Mouse (Mus musculus) myocyte (in vitro differentiated cells): ENCODE measurements at regions not wholly inside any gene's neighbourhood (a gene's known extent, or its start where the extent isn't known, plus 50 kb on each side); places are given as distances from the start of the nearest gene placed in this dataset.

Source experiments
- H3K27me3 ChIP-seq: one replicate; pipeline ENCODE4 v1.6.1; 2011; ENCODE audit not compliant: control insufficient read depth, insufficient read depth, insufficient read length
- H3K36me3 ChIP-seq: one replicate; pipeline ENCODE4 v1.6.1; 2011; ENCODE audit not compliant: control insufficient read depth, insufficient read depth
- H3K4me2 ChIP-seq: one replicate; pipeline ENCODE4 v1.6.1; 2011; ENCODE audit warnings: low read depth, control low read depth
- H3K4me3 ChIP-seq: one replicate; pipeline ENCODE4 v1.5.1; 2011; ENCODE audit warnings: mild to moderate bottlenecking, control low read depth, moderate library complexity
- H3K79me2 ChIP-seq: one replicate; pipeline ENCODE4 v1.6.1; 2011; ENCODE audit not compliant: control insufficient read depth, insufficient read depth
- H3ac ChIP-seq: one replicate; pipeline ENCODE4 v1.6.1; 2011; ENCODE audit not compliant: control insufficient read depth, insufficient read length
- CEBPB ChIP-seq: IDR thresholded peaks from 2 replicates; pipeline ENCODE4 v1.6.1; 2011; ENCODE audit warnings: mild to moderate bottlenecking, moderate library complexity; ENCODE audit not compliant: poor library complexity, insufficient read depth, severe bottlenecking
- E2F4 ChIP-seq: IDR thresholded peaks from one replicate; pipeline ENCODE4 v1.6.1; 2011; ENCODE audit warnings: mild to moderate bottlenecking, control low read depth, moderate library complexity; ENCODE audit not compliant: insufficient read depth
- MAX ChIP-seq: IDR thresholded peaks from one replicate; pipeline ENCODE4 v1.6.1; 2011; ENCODE audit warnings: low read depth, mild to moderate bottlenecking, control low read depth
- MYOD1 ChIP-seq, 3 experiments: IDR thresholded peaks; one replicate each; pipeline ENCODE4 v1.6.1; 2011; ENCODE audit warnings: control low read depth in 2 of 3, low read depth in 2 of 3, mild to moderate bottlenecking in 2 of 3, moderate library complexity in 1 of 3; ENCODE audit not compliant: insufficient read length in 2 of 3, control insufficient read depth in 1 of 3
- MYOG ChIP-seq, 3 experiments: IDR thresholded peaks; one replicate each; pipeline ENCODE4 v1.6.1; 2011; ENCODE audit warnings: control low read depth in 2 of 3, low read depth in 2 of 3, mild to moderate bottlenecking in 2 of 3; ENCODE audit not compliant: insufficient read length in 2 of 3, control insufficient read depth in 1 of 3, insufficient read depth in 1 of 3
- POLR2A ChIP-seq: IDR thresholded peaks from one replicate; pipeline ENCODE4 v1.6.1; 2011; ENCODE audit warnings: low read depth, mild to moderate bottlenecking, control low read depth, moderate library complexity; ENCODE audit not compliant: insufficient read length
- POLR2AphosphoS2 ChIP-seq: IDR thresholded peaks from one replicate; pipeline ENCODE4 v1.6.1; 2011; ENCODE audit warnings: low read depth, control low read depth; ENCODE audit not compliant: insufficient read length
- REST ChIP-seq: IDR thresholded peaks from one replicate; pipeline ENCODE4 v1.6.1; 2011; ENCODE audit warnings: mild to moderate bottlenecking, control low read depth, moderate library complexity; ENCODE audit not compliant: insufficient read depth, insufficient read length
- SRF ChIP-seq: IDR thresholded peaks from one replicate; pipeline ENCODE4 v1.6.1; 2011; ENCODE audit warnings: low read depth; ENCODE audit not compliant: control insufficient read depth, insufficient read length
- TCF12 ChIP-seq: IDR thresholded peaks from one replicate; pipeline ENCODE4 v1.6.1; 2011; ENCODE audit warnings: mild to moderate bottlenecking, control low read depth; ENCODE audit not compliant: poor library complexity, insufficient read depth, severe bottlenecking
- TCF3 ChIP-seq: IDR thresholded peaks from one replicate; pipeline ENCODE4 v1.6.1; 2011; ENCODE audit warnings: low read depth, control low read depth; ENCODE audit not compliant: insufficient read length
- USF1 ChIP-seq: IDR thresholded peaks from one replicate; pipeline ENCODE4 v1.6.1; 2011; ENCODE audit warnings: low read depth, mild to moderate bottlenecking, control low read depth, moderate library complexity

DNA sequence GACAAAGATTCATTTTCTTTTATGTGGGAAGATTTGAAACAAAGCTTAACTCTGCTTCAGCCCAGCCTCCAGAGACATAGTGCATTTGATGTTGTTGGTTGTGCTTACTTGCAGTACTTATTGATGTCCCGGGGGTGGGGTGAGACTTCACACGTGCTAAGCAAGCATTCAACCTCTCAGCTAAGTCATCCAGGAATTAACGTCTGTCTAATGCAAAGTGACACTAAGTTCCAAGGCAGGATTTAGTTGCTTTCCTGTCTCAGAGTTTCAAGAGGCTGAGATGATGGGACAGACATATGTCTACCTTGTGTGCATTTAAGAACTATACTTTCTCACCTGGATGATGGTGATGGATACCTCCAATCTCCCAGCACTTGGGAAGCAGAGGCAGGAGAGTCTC is 189.0 kb upstream of the Erbb4 start:
- H3K4me2 ChIP-seq: no peak overlapping the region
- no peak overlapping the region for H3K4me3 ChIP-seq
- no peaks in the 10 kb centered on the region for H3K79me2 ChIP-seq
- no peaks in the 10 kb centered on the region for H3K36me3 ChIP-seq
- no peak overlapping the region for H3ac ChIP-seq
- no peak for TF ChIP-seq MYOD1 (IDR thresholded peaks at IDR 0.05; ENCODE audit: control insufficient read depth in 1 of 3, insufficient read length in 2 of 3, low read depth in 2 of 3)
- no peaks in the 10 kb centered on the region for H3K27me3 ChIP-seq

DNA sequence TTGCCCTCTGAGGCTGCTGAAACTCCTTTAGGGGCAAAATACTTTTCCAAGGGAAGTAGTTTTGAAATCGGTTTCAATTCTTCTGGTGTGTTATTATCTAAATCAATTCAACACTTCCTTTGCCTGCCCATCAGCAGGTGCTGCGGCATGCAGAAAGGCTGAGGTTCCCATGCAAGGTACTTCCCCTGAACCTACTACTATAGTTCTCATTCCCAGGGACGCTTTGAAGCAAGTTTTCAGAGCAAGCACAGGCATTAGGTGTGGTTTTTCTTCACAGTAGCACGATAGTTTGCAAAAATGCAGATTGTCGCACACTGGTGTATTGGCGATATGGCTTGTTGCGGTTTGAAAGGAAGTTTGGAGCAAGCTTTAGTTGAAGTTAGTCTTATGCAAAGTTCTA is 183.5 kb upstream of the Erbb4 start:
- no peak overlapping the region for H3K4me2 ChIP-seq
- no peaks in the 10 kb centered on the region for H3K36me3 ChIP-seq
- TF ChIP-seq TCF3 (no peak), MYOD1 (IDR thresholded peaks at IDR 0.05; ENCODE audit: control insufficient read depth in 1 of 3, insufficient read length in 2 of 3, low read depth in 2 of 3) (no peak), E2F4 (no peak), POLR2A (no peak), CEBPB (no peak), POLR2AphosphoS2 (no peak), USF1 (no peak), TCF12 (no peak), MAX (no peak), MYOG (IDR thresholded peaks at IDR 0.05; ENCODE audit: control insufficient read depth in 1 of 3, insufficient read depth in 1 of 3, insufficient read length in 2 of 3, low read depth in 2 of 3) (no peak), SRF (no peak), REST (no peak)
- H3K79me2 ChIP-seq: no peaks in the 10 kb centered on the region
- no peak overlapping the region for H3K4me3 ChIP-seq
- H3ac ChIP-seq: no peak overlapping the region
- no peaks in the 10 kb centered on the region for H3K27me3 ChIP-seq

DNA sequence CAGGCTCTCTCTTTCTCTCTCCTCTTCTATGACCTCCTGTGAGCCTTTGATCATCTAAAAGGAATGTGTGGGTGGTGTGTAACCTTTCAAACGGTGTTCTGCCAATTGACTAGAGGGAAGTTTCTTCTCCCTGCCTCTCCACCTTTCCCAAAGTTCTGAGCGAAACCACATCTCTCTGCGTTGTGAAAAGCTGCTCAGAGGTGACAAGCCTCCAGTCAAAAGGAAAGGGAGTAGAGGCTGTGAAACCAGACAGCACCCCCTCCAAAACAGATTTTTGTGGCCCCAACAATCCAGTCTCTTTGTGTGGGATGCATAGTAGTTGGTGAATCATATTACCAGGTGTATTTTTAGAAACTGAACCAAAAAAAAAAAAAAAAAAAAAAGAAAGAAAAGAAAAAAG is 178.5 kb upstream of the Erbb4 start:
- Histone ChIP-seq H3K4me2 (peak overlapping the region; percentile 21), H3K4me3 (no peak overlapping the region), H3ac (no peak overlapping the region), H3K79me2 (no peaks in the 10 kb centered on the region), H3K27me3 (no peaks in the 10 kb centered on the region), H3K36me3 (no peaks in the 10 kb centered on the region)
- TF ChIP-seq REST (no peak), POLR2A (no peak), E2F4 (no peak), TCF3 (no peak), MYOG (IDR thresholded peaks at IDR 0.05; ENCODE audit: control insufficient read depth in 1 of 3, insufficient read depth in 1 of 3, insufficient read length in 2 of 3, low read depth in 2 of 3) (no peak), POLR2AphosphoS2 (no peak), CEBPB (no peak), TCF12 (no peak), MYOD1 (IDR thresholded peaks at IDR 0.05; ENCODE audit: control insufficient read depth in 1 of 3, insufficient read length in 2 of 3, low read depth in 2 of 3) (no peak), MAX (no peak), USF1 (no peak)

DNA sequence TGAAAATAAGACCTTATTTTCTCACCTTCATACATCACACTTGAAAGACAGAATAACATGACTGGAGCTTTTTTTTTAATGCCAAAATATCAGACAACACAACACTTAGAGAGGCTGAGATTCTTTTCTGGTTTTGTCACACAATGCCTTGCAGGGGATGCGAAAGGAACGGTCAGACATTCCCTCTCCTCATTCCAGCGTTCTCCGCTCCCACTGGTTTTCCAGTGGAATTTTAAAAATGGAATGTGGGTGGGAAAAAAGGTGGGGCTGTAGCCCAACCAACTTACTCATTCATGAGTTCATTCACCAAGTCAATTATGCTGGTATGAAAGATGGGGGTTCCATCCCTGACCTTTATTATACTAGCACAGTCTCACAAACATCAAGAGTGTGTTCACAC is 169.6 kb upstream of the Erbb4 start:
- H3K4me2 ChIP-seq: peak overlapping the region; percentile 56
- H3ac ChIP-seq: no peak overlapping the region
- no peaks in the 10 kb centered on the region for H3K36me3 ChIP-seq
- no peak overlapping the region for H3K4me3 ChIP-seq
- no peaks in the 10 kb centered on the region for H3K27me3 ChIP-seq
- TF ChIP-seq TCF12 (no peak), SRF (no peak), USF1 (no peak), MAX (no peak), TCF3 (no peak), E2F4 (no peak), MYOD1 (IDR thresholded peaks at IDR 0.05; ENCODE audit: control insufficient read depth in 1 of 3, insufficient read length in 2 of 3, low read depth in 2 of 3) (no peak), POLR2AphosphoS2 (no peak), MYOG (IDR thresholded peaks at IDR 0.05; ENCODE audit: control insufficient read depth in 1 of 3, insufficient read depth in 1 of 3, insufficient read length in 2 of 3, low read depth in 2 of 3) (no peak), POLR2A (no peak), CEBPB (no peak), REST (no peak)
- no peaks in the 10 kb centered on the region for H3K79me2 ChIP-seq

GRCm38 (mm10) chr1:69247691-69248090 is 139.8 kb upstream of the Erbb4 start:
- H3ac ChIP-seq: no peak overlapping the region
- no peaks in the 10 kb centered on the region for H3K27me3 ChIP-seq
- TF ChIP-seq REST: no peak
- TF ChIP-seq MYOD1 (IDR thresholded peaks at IDR 0.05; ENCODE audit: control insufficient read depth in 1 of 3, insufficient read length in 2 of 3, low read depth in 2 of 3): peak in 2 of 3 experiments; percentile 44 to 81
- TF ChIP-seq MYOG (IDR thresholded peaks at IDR 0.05; ENCODE audit: control insufficient read depth in 1 of 3, insufficient read depth in 1 of 3, insufficient read length in 2 of 3, low read depth in 2 of 3): peak in 2 of 3 experiments; percentile 10 to 17
- TF ChIP-seq E2F4: no peak
- TF ChIP-seq USF1: no peak
- no peak for TF ChIP-seq SRF
- no peak for TF ChIP-seq POLR2AphosphoS2
- no peak for TF ChIP-seq MAX
- no peak for TF ChIP-seq TCF3
- TF ChIP-seq TCF12: no peak
- H3K4me3 ChIP-seq: no peak overlapping the region
- no peaks in the 10 kb centered on the region for H3K36me3 ChIP-seq
- H3K4me2 ChIP-seq: peak overlapping the region; percentile 19
- no peaks in the 10 kb centered on the region for H3K79me2 ChIP-seq
